Mouse (Mus musculus): ENCODE data around the gene Gm45021. TPM values are rescaled to one million over a fixed set of nuclear protein-coding genes. Genes with fewer than 3 reads are reported as not detected.

The Gm45021 gene
- polyA plus RNA-seq, 1 experiment = not detected

- Histone ChIP-seq H3K27me3 (ENCODE audit: control insufficient read depth, insufficient read depth, insufficient read length) (peaks cover 6% of the 10 kb centered on the region), H3K79me2 (ENCODE audit: control insufficient read depth, insufficient read depth) (no peaks in the 10 kb centered on the region), H3ac (ENCODE audit: control insufficient read depth, insufficient read length) (no peak overlapping the region), H3K4me2 (ENCODE audit: low read depth) (no peak overlapping the region), H3K36me3 (ENCODE audit: control insufficient read depth, insufficient read depth) (no peaks in the 10 kb centered on the region), H3K4me3 (no peak overlapping the region)
- no peak for TF ChIP-seq REST (IDR thresholded peaks at IDR 0.05; ENCODE audit: insufficient read depth, insufficient read length)
These were observed 34.0 kb downstream of the Gm45021 start for GRCm38 (mm10) chr6:48623460-48623859.

DNA sequence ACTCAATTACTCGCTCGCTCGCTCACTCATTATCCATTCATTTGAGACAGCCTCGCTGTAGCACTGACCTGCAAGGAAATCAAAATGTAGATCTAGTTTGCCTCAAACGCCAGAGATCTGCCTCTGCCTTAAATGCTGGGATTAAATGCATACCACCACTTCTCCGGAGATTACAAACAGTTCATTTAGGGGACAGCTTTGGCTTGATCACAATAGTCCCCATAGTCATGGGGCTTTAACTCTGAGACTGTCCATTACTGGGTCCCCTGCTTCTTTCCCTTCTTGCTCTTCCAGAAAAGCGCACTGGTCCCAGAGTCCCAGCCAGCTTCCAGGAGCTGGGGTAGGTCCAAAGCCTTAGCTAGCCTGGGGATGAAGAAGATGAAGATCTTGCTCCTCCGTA lies 37.1 kb downstream of the Gm45021 start, which contains the start of gene AI854703:
TSS of gene AI854703 (plus strand) at position 301 of the 400 bp plus-strand sequence.
- H3K4me3 ChIP-seq = no peak within 1 kb of the TSS
- H3ac ChIP-seq (ENCODE audit: control insufficient read depth, insufficient read length) = no peak within 1 kb of the TSS
- no peaks in the 10 kb centered on the region for H3K79me2 ChIP-seq (ENCODE audit: control insufficient read depth, insufficient read depth)
- no peak within 1 kb of the TSS for H3K4me2 ChIP-seq (ENCODE audit: low read depth)
- no peaks in the 10 kb centered on the region for H3K36me3 ChIP-seq (ENCODE audit: control insufficient read depth, insufficient read depth)
- no peak for TF ChIP-seq E2F4 (IDR thresholded peaks at IDR 0.05; ENCODE audit: insufficient read depth)
- TF ChIP-seq POLR2AphosphoS2 (IDR thresholded peaks at IDR 0.05; ENCODE audit: insufficient read length, low read depth) = no peak
- no peak for TF ChIP-seq TCF3 (IDR thresholded peaks at IDR 0.05; ENCODE audit: insufficient read length, low read depth)
- TF ChIP-seq REST (IDR thresholded peaks at IDR 0.05; ENCODE audit: insufficient read depth, insufficient read length) = no peak
- no peak for TF ChIP-seq MYOG (IDR thresholded peaks at IDR 0.05; ENCODE audit: control insufficient read depth in 1 of 3, insufficient read depth in 1 of 3, insufficient read length in 2 of 3, low read depth in 2 of 3)
- TF ChIP-seq MAX (IDR thresholded peaks at IDR 0.05; ENCODE audit: low read depth) = no peak
- no peak for TF ChIP-seq CEBPB (IDR thresholded peaks at IDR 0.05; ENCODE audit: insufficient read depth, poor library complexity, severe bottlenecking)
- no peak for TF ChIP-seq MYOD1 (IDR thresholded peaks at IDR 0.05; ENCODE audit: control insufficient read depth in 1 of 3, insufficient read length in 2 of 3, low read depth in 2 of 3)
- H3K27me3 ChIP-seq (ENCODE audit: control insufficient read depth, insufficient read depth, insufficient read length) = peaks cover 14% of the 10 kb centered on the region

DNA sequence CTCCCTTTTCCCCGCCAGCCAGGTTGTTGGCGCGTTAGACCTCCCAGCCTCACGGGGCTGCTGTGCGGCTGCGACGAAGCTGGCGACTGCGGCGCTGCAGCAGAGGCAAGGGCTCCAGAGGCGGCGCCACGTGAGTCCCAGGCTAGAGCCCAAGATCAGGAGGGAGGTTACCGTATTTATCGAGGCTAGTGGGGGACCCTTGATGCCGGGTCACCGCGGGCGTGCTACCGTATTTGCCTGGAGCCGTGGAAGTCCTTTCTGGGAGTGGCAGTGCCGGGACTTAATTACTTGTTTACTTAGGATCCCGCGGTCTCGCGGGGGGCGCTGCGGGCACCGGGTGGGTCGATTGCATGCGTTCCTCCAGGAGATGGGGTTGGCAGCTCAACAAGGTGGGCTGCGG lies 37.6 kb downstream of the Gm45021 start:
- H3K4me3 ChIP-seq = no peak overlapping the region
- H3K4me2 ChIP-seq (ENCODE audit: low read depth) = no peak overlapping the region
- TF ChIP-seq TCF3 (IDR thresholded peaks at IDR 0.05; ENCODE audit: insufficient read length, low read depth) (no peak), MAX (IDR thresholded peaks at IDR 0.05; ENCODE audit: low read depth) (no peak), MYOG (IDR thresholded peaks at IDR 0.05; ENCODE audit: control insufficient read depth in 1 of 3, insufficient read depth in 1 of 3, insufficient read length in 2 of 3, low read depth in 2 of 3) (no peak), SRF (IDR thresholded peaks at IDR 0.05; ENCODE audit: control insufficient read depth, insufficient read length, low read depth) (no peak), E2F4 (IDR thresholded peaks at IDR 0.05; ENCODE audit: insufficient read depth) (no peak), MYOD1 (IDR thresholded peaks at IDR 0.05; ENCODE audit: control insufficient read depth in 1 of 3, insufficient read length in 2 of 3, low read depth in 2 of 3) (no peak), POLR2A (IDR thresholded peaks at IDR 0.05; ENCODE audit: insufficient read length, low read depth) (no peak), USF1 (IDR thresholded peaks at IDR 0.05; ENCODE audit: low read depth) (no peak), CEBPB (IDR thresholded peaks at IDR 0.05; ENCODE audit: insufficient read depth, poor library complexity, severe bottlenecking) (no peak), REST (IDR thresholded peaks at IDR 0.05; ENCODE audit: insufficient read depth, insufficient read length) (no peak), POLR2AphosphoS2 (IDR thresholded peaks at IDR 0.05; ENCODE audit: insufficient read length, low read depth) (no peak), TCF12 (IDR thresholded peaks at IDR 0.05; ENCODE audit: insufficient read depth, poor library complexity, severe bottlenecking) (no peak)
- no peak overlapping the region for H3ac ChIP-seq (ENCODE audit: control insufficient read depth, insufficient read length)
- H3K79me2 ChIP-seq (ENCODE audit: control insufficient read depth, insufficient read depth) = no peaks in the 10 kb centered on the region
- peaks cover 14% of the 10 kb centered on the region for H3K27me3 ChIP-seq (ENCODE audit: control insufficient read depth, insufficient read depth, insufficient read length)
- H3K36me3 ChIP-seq (ENCODE audit: control insufficient read depth, insufficient read depth) = no peaks in the 10 kb centered on the region

GRCm38 (mm10) chr6:48627511-48627924 lies 38.1 kb downstream of the Gm45021 start:
- Histone ChIP-seq H3K27me3 (ENCODE audit: control insufficient read depth, insufficient read depth, insufficient read length) (peaks cover 16% of the 10 kb centered on the region), H3K4me3 (no peak overlapping the region), H3K79me2 (ENCODE audit: control insufficient read depth, insufficient read depth) (no peaks in the 10 kb centered on the region), H3K36me3 (ENCODE audit: control insufficient read depth, insufficient read depth) (no peaks in the 10 kb centered on the region), H3K4me2 (ENCODE audit: low read depth) (no peak overlapping the region), H3ac (ENCODE audit: control insufficient read depth, insufficient read length) (no peak overlapping the region)
- TF ChIP-seq E2F4 (IDR thresholded peaks at IDR 0.05; ENCODE audit: insufficient read depth) (no peak), TCF12 (IDR thresholded peaks at IDR 0.05; ENCODE audit: insufficient read depth, poor library complexity, severe bottlenecking) (no peak)

GRCm38 (mm10) chr6:48628377-48628776 lies 39.0 kb downstream of the Gm45021 start:
- Histone ChIP-seq H3K4me2 (ENCODE audit: low read depth) (no peak overlapping the region), H3K36me3 (ENCODE audit: control insufficient read depth, insufficient read depth) (no peaks in the 10 kb centered on the region), H3ac (ENCODE audit: control insufficient read depth, insufficient read length) (no peak overlapping the region), H3K27me3 (ENCODE audit: control insufficient read depth, insufficient read depth, insufficient read length) (peaks cover 17% of the 10 kb centered on the region), H3K79me2 (ENCODE audit: control insufficient read depth, insufficient read depth) (no peaks in the 10 kb centered on the region), H3K4me3 (no peak overlapping the region)
- TF ChIP-seq MAX (IDR thresholded peaks at IDR 0.05; ENCODE audit: low read depth) (no peak), REST (IDR thresholded peaks at IDR 0.05; ENCODE audit: insufficient read depth, insufficient read length) (no peak), SRF (IDR thresholded peaks at IDR 0.05; ENCODE audit: control insufficient read depth, insufficient read length, low read depth) (no peak), POLR2A (IDR thresholded peaks at IDR 0.05; ENCODE audit: insufficient read length, low read depth) (no peak), TCF12 (IDR thresholded peaks at IDR 0.05; ENCODE audit: insufficient read depth, poor library complexity, severe bottlenecking) (no peak), CEBPB (IDR thresholded peaks at IDR 0.05; ENCODE audit: insufficient read depth, poor library complexity, severe bottlenecking) (no peak), E2F4 (IDR thresholded peaks at IDR 0.05; ENCODE audit: insufficient read depth) (no peak), TCF3 (IDR thresholded peaks at IDR 0.05; ENCODE audit: insufficient read length, low read depth) (no peak), MYOG (IDR thresholded peaks at IDR 0.05; ENCODE audit: control insufficient read depth in 1 of 3, insufficient read depth in 1 of 3, insufficient read length in 2 of 3, low read depth in 2 of 3) (no peak), USF1 (IDR thresholded peaks at IDR 0.05; ENCODE audit: low read depth) (no peak), MYOD1 (IDR thresholded peaks at IDR 0.05; ENCODE audit: control insufficient read depth in 1 of 3, insufficient read length in 2 of 3, low read depth in 2 of 3) (no peak)
